Mouse (Mus musculus) frontal cortex, postnatal 25 days (tissue): ENCODE measurements around the gene Nfkbiz.

ENCODE experiments used
- DNase-seq, 2 experiments: peaks; one replicate each; pipeline ENCODE4 v3.0.0; 2022; ENCODE audit warnings: low spot score in 2 of 2

The Nfkbiz gene

DNA sequence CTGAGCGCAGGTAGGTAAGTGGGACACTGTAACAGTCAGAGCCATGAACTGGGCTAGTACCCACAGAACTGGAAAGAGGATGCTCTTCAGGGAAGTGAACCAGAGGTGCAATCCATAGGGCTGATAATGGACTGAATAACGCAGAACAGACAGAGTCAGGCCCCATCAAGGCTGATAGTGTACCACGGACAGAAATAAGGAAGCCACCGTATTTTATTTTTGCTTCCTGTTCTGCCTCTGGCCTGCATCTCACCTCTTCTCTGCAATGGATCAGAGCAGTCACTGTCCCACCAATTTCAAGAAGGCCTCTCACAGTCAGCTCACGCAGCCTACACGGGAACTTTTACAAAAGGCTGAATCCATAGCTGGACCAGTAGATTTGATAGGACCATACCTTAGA lies 6.7 kb downstream of the Nfkbiz start:
- DNase-seq = no peak

DNA sequence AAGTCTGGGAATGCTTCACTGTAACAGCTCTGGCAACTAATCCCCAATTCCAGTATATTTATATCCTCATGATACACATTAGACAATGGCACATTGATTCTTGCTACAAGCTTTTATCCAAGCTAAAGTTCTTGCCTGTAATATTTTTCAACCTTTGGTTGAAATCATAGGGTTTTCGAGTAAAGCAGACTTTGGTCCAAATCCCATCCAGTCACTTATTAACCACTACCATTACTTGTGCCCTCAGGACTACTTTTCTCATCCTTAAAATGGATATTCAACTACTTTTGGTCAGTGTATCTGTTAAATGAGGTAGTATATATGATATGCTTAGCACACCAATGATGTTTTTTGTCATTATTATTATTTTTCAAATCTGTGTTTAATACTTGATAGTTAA lies 7.2 kb downstream of the Nfkbiz start:
- no peak for DNase-seq

DNA sequence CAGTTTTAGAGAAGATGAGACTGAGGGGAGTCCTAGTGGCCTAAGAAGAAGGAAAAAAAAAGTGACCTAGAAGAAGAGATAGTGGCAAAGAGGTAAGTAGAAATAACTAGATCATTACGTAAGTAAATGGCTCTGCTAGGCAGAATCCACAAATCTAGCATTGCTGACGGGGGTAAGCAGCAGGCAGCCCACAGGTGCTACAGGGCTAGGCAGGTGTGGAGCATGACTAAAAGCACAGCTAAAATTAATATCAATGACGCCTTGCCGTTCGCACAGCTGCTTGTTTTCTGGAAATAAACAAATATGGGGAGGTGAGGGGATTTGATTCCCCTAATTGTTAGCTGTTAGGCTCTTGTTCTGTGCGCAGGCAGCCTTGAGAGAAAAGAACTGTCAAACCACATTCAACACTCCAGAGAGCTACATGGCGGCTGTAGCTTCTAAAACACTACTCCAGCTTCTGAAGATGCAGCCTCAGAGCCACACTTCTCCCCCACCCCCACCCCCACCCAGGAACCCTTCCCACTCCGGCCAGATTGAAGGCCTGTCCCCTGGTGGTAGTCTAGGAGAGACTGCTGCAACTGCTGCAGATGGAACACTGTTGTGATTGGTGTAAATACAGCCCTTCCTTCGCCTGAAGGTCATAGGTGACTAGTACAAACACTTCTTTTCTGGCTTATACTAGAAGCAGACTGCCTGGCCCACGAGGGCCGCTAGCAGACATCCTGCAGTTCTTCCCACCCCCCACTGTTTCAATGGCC lies 15.1 kb downstream of the Nfkbiz start:
- DNase-seq = no peak

DNA sequence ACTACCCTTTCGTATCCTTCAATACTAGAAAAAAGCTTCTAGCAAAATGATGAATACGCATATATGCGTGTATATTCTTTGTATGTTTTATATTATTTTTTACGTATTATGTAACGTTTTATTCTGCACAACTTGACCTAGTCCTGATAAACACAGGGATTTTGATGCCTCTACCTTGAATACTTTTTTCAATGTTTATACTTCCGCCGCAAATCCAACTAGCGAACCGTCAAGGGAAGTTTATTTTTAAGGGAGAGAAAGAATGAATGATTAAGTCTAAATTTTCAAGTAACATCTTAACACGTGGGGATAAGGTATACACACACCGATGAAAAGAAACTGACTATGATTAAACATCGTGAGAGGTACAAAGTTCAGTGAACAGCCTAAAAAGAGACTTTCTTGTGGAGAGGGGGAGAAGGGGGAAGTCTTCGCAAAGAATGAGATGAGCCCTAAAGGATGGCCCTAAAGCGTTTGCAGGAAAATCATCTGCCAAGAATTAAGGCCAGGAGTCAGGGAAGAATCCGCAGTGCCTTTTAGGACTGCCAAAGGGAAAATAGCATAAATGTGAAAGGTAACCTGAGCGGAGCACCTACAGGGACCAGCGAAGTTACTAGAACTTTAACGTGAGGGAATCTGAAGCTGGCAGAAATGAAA lies 15.8 kb downstream of the Nfkbiz start:
- no peak for DNase-seq

DNA sequence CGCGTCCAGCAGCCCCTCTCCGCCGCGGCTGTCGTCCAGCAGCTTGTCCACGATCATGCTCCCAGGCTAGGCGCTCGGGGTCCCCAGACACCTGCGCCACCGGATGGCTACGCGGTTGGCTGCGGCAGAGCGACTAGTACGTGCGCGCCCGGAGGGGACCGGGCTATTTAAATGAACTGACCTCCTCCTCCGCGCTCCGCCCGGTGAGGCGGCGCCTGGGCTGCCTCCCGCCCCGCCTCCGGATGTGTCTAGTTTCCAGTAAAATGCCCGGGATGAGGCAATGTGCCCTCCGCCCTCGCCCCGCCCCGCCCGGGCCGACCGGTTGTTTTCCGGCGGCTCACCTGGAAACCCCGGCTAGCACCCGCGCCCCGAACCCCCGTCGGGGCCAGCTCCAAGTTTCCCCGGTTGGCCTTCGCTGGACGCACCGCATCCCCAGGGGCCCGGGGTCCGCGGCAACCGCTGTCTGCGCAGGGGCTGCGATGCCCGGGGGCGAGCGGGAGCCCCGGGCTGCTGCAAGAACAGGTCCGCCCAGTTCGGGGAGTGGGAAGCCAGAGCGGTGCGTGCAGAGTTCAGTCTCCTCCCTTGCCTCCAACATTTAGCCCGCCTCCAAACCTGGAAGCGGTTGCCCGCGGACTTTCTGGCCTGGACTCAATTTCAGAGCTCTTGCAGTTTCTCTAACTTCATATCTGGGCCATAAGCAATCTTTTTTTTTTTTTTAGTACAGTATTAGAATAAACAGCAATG lies 16.5 kb downstream of the Nfkbiz start:
- DNase-seq = peak; percentile 55 to 66

DNA sequence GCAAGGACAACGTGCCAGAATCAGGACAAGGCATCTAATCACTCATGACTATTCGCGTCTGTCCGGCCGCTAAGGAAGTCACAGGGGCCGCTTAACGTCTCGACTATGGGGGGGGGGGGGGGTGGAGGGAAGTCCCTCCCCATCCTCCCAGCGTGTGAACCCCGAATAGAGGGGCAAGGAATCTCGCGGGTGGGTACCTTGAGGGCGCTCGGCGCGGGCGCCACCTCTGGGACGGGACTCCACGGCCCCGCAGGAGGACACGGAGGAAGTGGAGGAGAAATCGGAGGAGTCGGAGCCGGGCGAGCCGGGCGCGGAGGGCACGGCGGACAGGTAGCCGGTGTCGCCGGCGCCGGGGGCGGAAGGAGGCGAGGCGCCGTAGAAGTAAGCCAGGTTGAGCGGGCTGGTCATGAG lies 17.1 kb downstream of the Nfkbiz start:
- no peak for DNase-seq

DNA sequence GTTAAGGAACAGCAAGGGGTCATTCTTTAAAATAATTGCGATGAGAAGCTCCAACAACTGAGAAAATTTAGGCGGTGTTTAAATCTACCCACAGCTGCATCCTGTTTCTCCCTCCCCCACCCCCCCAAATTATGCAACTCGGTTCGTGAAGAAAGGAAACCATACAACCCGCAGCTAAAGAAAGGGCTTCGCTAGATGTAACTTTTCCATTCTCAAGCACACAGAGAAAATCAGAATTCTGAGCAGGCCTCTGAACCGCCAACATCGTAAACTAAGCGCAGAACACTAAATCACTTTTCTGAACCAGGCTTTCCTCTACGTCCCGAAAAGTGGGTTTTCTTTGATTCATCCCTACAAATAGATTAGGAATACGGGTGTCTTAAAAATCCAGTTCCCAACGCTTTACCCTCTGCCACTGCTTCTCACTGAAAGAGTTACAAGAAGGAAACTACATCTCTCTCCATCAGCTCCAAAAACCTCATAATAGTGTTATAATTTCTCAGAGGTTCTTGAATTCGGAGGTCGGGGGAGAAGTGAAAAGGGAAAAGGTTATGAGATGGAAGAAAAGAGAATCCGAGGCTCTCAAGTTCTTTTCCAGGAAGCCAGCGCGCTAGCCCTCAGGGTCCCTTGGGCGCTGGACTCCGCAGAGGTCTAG lies 17.7 kb downstream of the Nfkbiz start:
- DNase-seq = no peak

DNA sequence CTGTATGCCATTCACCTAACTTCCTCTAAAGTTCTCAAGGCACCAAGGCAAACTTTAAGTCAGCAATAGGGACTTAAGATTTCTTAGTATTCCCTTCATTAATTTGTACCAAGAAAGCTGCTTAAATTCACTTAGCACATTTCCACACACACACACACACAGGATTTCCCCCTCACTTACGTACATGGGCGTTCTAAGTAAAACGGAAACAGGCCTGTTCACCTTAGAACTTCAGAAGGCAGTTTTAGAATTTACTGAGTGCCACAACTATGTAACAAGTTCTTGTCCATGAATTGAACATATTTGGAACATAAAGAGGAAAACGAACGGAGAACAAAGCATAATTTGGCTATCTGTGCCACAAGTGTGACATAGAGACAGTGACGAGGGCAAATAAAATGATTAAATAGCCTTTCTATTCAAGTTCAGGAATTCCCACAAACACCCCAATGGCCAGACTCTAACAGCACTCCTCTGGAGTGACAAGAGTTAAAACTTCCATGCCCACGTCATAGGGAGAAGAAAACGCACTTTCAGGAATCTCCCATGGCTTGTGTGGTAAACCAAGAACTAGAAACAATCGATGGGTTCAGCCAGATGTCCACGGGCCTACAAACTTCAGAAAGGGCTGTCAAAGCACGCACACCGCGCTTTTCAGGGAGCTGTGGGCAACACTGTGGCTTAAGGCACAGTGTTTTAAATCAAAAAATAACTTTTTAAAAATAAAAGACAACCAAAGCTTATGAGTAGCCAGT lies 18.4 kb downstream of the Nfkbiz start:
- no peak for DNase-seq

DNA sequence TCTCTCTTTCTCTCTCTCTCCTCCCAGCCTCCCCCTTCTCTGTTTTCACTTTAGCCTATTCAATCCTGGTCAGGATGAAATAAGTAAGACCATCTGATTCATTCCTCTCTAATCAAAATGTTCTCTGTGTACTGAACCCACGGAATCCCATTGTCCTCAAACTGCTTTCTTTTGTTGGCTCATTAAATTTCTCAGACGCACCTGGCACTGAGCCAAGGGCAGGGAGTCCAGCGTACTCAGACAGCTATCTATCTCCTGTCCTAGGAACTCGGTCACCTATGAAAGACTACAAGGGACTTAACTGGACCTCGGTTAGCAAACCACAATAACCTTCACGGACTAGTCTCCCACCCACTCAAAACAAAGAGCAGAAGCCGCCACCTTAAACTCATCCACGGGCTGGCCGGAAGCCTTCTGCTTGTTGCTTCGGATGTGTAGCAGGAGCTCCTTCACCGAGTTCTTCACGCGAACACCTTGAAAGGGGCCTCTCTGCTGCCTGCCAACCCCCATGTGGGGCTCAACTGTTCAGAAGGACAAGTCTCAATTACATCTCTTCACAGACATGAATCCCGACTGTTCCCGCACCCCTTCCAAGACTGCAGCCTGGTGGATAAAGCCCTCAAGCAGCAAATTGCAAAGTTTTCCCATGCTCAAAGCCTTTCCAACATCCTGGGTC lies 19.4 kb downstream of the Nfkbiz start:
- no peak for DNase-seq

DNA sequence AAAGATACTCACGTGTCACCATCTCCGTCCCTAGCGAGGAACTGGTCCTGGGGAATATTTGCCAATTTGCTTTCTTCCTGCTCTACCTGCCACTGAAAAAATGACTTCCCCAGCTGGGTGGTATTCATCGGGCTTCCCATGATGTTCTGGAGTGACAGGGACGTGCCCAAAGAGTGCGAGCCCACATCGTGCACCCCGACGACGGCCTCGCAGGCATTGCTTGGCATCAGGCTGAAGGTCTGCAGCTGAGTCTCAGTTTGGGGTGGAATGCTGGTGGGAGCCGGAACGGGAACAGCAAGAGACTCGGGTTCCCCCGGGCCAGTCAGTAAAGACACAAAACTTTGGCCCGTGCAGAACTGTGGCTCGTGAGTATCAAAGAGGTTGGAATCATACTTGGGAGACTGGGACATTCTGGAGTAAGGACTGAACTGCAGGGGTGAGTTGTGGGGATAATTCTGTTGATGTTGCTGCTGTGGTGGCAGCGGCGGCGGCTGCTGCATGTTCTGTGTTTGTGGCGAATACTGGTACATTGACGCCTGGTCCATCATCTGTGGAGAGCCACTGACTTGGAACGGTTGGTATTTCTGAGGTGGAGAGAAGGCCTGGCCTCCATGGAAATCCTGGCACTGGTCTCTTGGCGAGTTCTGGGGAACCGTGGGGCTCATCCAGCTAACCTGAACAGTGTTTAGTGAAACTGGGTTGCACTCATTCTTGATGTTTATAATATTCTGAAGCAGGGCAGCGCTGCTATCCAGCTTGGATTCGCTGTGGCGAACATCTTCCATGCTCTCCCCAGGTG lies 20.8 kb downstream of the Nfkbiz start:
- DNase-seq = no peak

DNA sequence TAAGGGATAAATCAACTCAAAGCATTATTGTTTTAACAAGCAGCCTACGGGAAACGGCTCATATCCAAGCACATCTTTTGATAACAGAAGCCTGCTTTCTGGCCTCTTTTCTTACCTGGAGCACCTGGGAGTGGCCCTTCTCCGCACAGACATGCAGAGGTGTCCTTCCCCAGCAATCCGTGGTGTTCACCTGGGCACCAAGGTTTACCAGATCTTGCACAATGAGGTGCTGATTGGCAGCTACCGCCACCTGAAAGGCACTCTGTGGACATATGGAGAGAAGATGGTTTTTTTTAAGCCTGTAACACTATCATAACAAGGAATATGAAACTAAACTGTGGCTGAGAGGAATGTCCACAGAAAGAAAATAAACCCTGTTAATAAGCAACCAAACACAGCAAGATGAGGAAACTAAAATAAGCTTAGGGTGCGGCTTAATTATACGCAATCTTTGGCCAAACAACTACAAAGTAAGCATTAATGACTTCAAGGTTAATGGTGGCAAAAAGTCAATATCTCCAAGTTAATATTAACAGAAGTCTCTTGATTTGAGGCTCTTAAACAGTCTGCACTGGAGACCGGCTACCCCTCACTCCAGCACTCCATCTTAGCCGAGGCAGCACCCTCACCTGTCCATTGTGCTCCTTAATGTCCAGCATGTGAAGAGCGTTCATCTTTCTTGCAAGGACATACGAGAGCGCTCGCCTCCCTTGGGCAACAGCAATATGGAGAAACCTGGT lies 22.3 kb downstream of the Nfkbiz start:
- no peak for DNase-seq

DNA sequence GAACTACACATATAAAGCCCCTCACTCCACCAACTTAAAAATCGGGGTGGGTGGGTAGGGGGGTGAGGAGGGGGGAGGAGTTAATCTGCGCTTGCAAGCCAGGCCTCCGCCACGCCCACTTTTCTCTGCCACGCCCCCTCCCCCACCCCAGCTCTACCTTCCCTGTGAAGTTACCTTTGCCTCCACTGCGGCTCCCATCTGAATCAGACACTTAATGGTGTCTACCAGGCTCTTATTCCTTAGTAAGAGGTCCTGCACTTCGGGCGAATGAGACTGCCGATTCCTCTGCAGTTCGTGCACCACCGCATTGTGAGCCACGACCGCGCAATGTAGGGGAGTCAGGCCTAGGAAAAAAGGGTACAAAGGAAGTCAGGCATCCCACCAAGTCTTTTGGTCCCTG lies 23.2 kb downstream of the Nfkbiz start:
- DNase-seq = no peak

DNA sequence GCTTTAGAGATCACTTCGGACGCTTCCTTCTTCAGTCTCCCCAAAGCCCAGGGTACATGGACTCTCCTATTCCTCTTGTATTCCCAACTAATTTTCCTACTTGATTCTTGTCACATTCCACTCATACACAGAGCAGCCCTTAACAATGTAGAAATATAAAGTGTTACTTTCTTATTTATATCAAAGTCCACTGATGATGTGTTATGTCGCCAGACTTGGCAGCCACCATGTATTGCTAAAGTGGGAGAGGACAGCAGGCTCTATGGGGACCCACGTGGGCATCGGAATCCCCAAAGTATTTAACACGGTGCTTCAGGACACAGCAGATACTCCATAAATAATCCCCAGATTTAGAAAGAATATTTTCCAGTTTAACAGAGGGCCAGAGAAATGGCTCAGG lies 24.0 kb downstream of the Nfkbiz start:
- no peak for DNase-seq

DNA sequence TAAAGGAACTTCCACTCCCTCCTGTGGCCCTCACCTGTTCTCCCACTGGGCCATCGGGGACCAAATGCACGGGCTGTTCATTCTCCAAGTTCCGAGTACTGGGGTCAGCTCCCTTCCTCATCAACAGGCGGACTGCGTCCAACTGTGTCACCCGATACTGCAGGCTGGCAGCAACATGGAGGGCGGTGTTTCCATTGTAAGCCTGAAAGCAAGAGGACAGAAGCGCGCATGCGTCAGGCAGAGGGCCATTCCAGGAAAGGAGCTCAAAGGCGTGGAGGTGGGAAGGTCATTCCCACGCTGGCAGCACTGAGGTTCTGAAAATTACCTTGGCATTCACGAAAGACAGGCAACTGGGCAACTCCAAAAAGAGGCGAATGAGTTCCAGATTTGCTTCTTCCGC lies 24.8 kb downstream of the Nfkbiz start:
- DNase-seq = no peak

DNA sequence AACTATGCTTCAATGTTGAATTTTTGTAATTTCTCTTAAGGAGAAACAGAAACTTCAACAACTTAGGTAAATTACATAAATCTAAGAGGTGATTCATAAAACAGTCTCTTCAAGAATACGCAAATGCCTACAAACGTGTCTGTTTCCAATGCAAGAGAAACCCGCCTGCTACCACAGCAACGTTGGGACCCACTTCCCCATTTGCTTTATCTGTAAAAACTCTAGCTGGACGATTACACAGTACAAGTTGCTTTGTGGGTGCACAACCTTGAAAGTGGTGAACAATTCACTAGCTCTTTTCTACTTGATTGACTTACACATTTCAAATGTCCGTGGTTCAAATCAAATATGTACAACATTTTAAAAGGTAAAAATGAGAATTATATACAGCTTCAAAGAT lies 26.9 kb downstream of the Nfkbiz start:
- no peak for DNase-seq

DNA sequence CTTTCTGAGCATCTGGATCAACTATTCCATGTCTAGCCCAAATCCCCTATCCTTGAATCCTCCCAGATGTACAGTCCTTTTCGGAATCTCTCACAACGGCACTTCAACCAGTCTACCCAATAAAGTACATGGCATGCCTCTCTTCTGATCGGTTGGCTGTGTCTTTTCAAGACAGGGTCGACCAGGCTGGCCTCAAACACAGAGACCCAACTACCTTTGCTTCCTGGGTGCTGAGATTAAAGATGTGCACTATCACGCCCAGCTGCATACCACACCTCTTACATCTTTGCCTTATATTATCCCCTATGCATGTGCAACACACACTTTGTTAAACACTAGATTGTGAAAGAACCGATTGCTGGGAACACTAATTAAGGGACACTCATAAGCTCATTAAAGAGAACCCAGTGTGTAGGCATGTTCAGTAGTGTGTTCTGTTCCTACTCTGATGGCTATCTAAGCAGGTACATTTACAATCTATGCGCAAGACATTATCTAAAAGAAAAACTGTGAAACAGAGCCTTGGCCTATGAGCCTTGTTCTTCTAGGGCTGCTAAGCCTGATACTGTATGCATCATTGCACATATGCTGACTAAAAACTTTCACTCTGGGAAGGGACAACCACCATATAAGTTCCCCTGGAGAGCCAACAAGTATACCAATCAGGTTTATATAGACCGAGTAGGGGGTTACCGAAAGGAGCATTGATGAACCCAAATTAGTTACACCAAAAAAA lies 28.8 kb downstream of the Nfkbiz start:
- no peak for DNase-seq

DNA sequence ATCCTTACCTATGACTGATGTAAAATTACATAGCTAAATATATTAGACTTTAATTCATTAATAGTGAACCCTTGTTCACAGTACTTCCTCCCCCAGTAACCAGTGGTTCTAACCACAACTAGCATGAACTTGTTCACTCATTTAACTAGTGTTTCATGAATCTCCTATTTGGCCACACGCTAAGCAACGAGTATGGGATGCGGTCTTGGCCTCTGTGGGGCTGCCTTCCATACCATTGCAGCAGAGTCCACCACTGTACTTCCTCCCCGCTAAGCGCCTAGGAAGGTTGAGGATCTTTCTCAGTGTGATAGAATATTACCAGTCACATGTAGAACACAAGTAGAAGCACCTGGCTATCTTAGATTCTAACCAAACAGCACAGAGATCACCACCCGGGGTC lies 29.4 kb downstream of the Nfkbiz start:
- no peak for DNase-seq

DNA sequence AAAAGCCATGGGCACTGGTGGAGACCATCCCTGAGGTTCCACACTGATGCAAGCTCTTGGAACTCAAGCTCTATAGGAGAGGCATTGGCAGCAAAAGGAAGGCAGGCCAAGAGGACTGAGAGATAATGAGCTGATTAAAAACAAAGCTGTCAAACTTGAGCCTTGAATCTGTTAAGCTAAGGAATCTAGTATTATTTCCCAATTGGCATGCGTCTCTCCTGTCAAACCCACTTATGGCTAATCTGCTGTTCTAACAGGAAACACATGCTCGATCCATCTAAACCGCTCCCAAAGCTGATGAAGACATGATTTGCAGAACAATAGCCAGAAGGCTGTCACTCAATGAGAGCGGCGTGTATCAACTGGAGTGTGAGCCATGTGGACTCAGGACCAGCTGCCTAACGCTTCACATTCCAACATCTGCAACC lies 31.2 kb downstream of the Nfkbiz start:
- DNase-seq = no peak

DNA sequence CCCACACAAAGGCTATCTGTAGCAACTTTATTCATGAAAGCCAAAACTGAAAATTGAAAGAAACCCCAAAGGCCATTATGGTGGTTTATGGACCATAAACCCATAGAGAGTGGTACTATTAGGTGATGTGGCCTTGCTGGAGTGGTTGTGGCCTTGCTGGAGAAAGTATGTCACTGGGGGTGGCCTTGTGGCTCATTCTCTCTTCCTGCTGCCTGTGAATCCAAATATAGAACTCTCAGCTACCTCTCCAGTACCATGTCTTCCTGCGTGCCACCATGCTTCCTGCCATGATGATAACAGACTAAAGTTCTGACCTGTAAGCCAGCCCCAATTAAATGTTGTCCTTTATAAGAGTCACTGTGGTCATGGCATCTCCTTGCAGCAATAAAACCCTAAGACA lies 33.9 kb downstream of the Nfkbiz start:
- no peak for DNase-seq
